Mouse (Mus musculus) C3H10T1/2 (cell line): ENCODE data around the gene Ppa2. TPM values are rescaled to one million over a fixed set of nuclear protein-coding genes. Genes with fewer than 3 reads are reported as not detected.

Experiments
- polyA plus RNA-seq, 2 experiments: library from polyadenylated mRNA; unstranded; fragments of >200 nt; fragmentation: generic; extraction: Trizol; gene quantifications; one replicate each; pipeline ENCODE4 v1.2.1; 2012; ENCODE audit warnings: missing spikeins in 2 of 2

Gene Ppa2
- polyA plus RNA-seq = 10 to 100 TPM; 28.1 to 47.1 TPM

DNA sequence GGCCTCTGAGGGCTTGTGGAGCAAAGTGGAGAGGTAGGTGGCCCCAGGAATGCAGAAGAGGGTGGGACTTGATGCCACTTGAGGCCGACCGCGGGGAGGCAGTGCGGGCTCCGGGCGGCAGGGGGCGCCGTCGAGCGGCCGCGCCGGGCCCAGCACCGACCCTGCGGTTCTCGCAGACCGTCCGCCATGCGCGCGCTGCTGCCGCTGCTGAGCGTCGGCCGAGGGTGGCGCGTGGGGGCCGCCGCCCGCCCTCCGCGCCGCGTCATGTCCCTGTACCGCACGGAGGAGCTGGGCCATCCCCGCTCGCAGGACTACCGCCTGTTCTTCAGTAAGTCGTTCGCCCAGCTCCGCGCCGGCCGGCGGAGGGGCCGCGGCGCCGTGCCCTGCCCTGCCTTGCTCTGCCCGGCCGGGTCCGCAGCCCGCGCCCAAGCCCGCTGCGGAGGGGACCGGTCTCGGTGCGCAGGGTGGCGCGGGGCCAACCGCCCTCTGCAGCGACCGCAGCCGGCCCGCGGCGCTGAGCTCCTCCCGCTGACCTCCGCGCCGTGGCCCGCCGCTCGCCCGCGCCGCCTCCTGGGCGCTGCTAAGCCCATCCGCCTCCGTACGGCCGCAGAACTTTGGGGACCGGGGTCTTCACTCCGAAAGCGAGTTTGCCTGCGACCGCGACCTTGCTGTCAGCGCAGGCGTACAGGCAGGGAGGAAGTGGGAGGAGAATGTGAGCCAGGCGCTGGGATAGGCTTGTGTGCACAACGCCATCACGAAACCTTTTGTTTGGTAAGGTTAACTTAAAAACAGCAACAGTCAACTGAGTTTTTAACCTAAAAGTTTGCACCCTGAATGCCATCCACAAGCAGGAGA lies at the start of gene Ppa2:
Gene Ppa2, plus strand, starts transcription at position 157 of the 855 bp plus-strand sequence.

Other genes with a start within 250 kb of the Ppa2 start
- 1 to 10 TPM; 1.2 to 5.8 TPM for gene Ints12, start 218.3 kb upstream of the Ppa2 start, polyA plus RNA-seq
- gene Gstcd, start 218.1 kb upstream of the Ppa2 start, polyA plus RNA-seq = 1 to 10 TPM; 1.1 to 4.0 TPM
- gene Arhgef38, start 75.2 kb upstream of the Ppa2 start, polyA plus RNA-seq = not detected
- gene Tet2, start 235.0 kb downstream of the Ppa2 start, polyA plus RNA-seq = 1 to 10 TPM in 1 of 2 experiments, under 1 TPM in 1; 0.74 to 3.0 TPM